Mouse (Mus musculus) stomach, embryonic 14.5 days (tissue): ENCODE results near the gene Ntpcr. TPM values are rescaled to one million over a fixed set of nuclear protein-coding genes. Genes with fewer than 3 reads are reported as not detected.

Experiments used
- ATAC-seq: fragments of 200-750 bp; cut with Nextera tagmentation; 2 replicates; pipeline ENCODE4 v1.8.0; 2017; ENCODE audit warnings: low read depth, moderate TSS enrichment; ENCODE audit not compliant: insufficient number of reproducible peaks, insufficient read depth, low FRiP score
- H3K27ac ChIP-seq: fragments of 300-500 bp; sonication (generic); 2 replicates; pipeline ENCODE4 v1.5.1; 2014; ENCODE audit warnings: mild to moderate bottlenecking, low read length, moderate library complexity, mixed read lengths
- H3K27me3 ChIP-seq: fragments of 300-500 bp; sonication (generic); 2 replicates; pipeline ENCODE4 v1.6.1; 2014; ENCODE audit warnings: low read length, control low read depth, mixed read lengths; ENCODE audit not compliant: control insufficient read depth, insufficient read depth
- H3K36me3 ChIP-seq: fragments of 300-500 bp; sonication (generic); 2 replicates; pipeline ENCODE4 v1.6.1; 2014; ENCODE audit warnings: mild to moderate bottlenecking, control low read depth, low read length, moderate library complexity, mixed read lengths; ENCODE audit not compliant: control insufficient read depth, insufficient read depth
- H3K4me1 ChIP-seq: fragments of 300-500 bp; sonication (generic); 2 replicates; pipeline ENCODE4 v1.6.1; 2014; ENCODE audit warnings: low read length, control low read depth, mixed read lengths; ENCODE audit not compliant: control insufficient read depth, insufficient read depth
- H3K4me2 ChIP-seq: fragments of 300-500 bp; sonication (generic); replicated peaks from 2 replicates; pipeline ENCODE4 v1.6.1; 2014; ENCODE audit warnings: low read depth, low read length, control low read depth
- H3K4me3 ChIP-seq: fragments of 300-500 bp; sonication (generic); 2 replicates; pipeline ENCODE4 v1.5.1; 2014; ENCODE audit warnings: low read depth, low read length, control low read depth
- H3K9ac ChIP-seq: fragments of 300-500 bp; sonication (generic); replicated peaks from 2 replicates; pipeline ENCODE4 v1.6.1; 2014; ENCODE audit warnings: low read depth, mild to moderate bottlenecking, control low read depth, low read length, moderate library complexity, mixed read lengths
- H3K9me3 ChIP-seq: fragments of 300-500 bp; sonication (generic); 2 replicates; pipeline ENCODE4 v1.6.1; 2016; ENCODE audit warnings: low read depth, low read length, control low read depth; ENCODE audit not compliant: control insufficient read depth
- WGBS: fragments of 180-500 bp; shearing (Covaris S2); extraction: QIAGEN DNeasy Blood & Tissue Kit; methylation state at CpG from one replicate; pipeline ENCODE4 v1.1.7; 2014; 5-methylcytosine and 5-hydroxymethylcytosine counted together
- polyA plus RNA-seq: library from polyadenylated mRNA; unstranded; fragments of >200 nt; fragmentation: Nextera tagmentation; extraction: Ambion mirVana; gene quantifications from 2 replicates; pipeline ENCODE4 v1.2.1, GENCODE M21; 2014

Ntpcr gene
- polyA plus RNA-seq, 1 experiment from 2014 or later = 37.1 TPM

GRCm38 (mm10) chr8:125786886-125787285, 57.1 kb downstream of the Ntpcr start:
- no peak overlapping the region for H3K4me3 ChIP-seq
- no peaks in the 10 kb centered on the region for H3K9me3 ChIP-seq
- no peak overlapping the region for H3K4me2 ChIP-seq
- ATAC-seq = no peak
- H3K9ac ChIP-seq = no peak overlapping the region
- no peaks in the 10 kb centered on the region for H3K27me3 ChIP-seq
- no peaks in the 10 kb centered on the region for H3K4me1 ChIP-seq
- no peaks in the 10 kb centered on the region for H3K36me3 ChIP-seq
- no peak overlapping the region for H3K27ac ChIP-seq
- WGBS = 68% methylated on average over 7 of the region's 7 CpGs

DNA sequence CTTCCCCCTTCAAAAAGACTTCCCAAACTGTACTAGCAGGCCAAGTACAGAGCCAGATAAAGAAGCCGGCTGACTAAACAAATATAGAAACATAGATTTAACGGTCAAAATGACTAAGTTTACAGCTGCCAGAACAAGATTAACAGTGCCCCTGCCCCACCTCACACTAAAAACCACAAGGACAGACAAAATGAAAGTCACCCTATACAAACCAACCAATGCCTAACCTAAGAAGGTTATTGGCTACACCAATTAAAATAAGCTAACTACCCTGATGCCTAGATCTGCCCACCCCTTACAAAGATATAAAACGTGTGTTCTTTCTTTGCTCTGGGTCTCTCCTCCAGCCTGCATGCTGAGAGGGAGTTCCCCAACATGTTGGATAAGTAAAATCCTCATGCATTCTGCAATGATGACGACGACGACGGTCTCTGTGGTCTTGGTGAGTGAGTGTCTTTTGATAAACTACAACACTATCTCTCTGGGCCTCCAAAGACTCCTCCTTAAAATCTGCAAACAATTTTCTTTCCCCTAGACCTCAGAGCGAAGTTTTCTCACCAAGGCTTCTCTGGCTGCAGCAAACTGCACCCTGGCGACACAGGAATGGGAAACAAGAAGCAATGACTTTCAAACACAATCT, 63.2 kb downstream of the Ntpcr start:
- Histone ChIP-seq H3K4me2 (no peak overlapping the region), H3K4me1 (peaks cover 7% of the 10 kb centered on the region; the same call in 1 of the 2 replicates), H3K9me3 (no peaks in the 10 kb centered on the region), H3K36me3 (no peaks in the 10 kb centered on the region), H3K27ac (no peak overlapping the region), H3K9ac (no peak overlapping the region), H3K27me3 (no peaks in the 10 kb centered on the region), H3K4me3 (no peak overlapping the region)
- WGBS = 69% methylated on average over 9 of the region's 9 CpGs
- no peak for ATAC-seq

GRCm38 (mm10) chr8:125795341-125795740, 65.6 kb downstream of the Ntpcr start:
- Histone ChIP-seq H3K4me2 (no peak overlapping the region), H3K27ac (no peak overlapping the region), H3K9me3 (no peaks in the 10 kb centered on the region), H3K4me1 (peaks cover 7% of the 10 kb centered on the region; the same call in 1 of the 2 replicates), H3K36me3 (no peaks in the 10 kb centered on the region), H3K4me3 (no peak overlapping the region), H3K9ac (no peak overlapping the region), H3K27me3 (no peaks in the 10 kb centered on the region)
- ATAC-seq = no peak
- WGBS = 67% methylated on average over 2 of the region's 2 CpGs

DNA sequence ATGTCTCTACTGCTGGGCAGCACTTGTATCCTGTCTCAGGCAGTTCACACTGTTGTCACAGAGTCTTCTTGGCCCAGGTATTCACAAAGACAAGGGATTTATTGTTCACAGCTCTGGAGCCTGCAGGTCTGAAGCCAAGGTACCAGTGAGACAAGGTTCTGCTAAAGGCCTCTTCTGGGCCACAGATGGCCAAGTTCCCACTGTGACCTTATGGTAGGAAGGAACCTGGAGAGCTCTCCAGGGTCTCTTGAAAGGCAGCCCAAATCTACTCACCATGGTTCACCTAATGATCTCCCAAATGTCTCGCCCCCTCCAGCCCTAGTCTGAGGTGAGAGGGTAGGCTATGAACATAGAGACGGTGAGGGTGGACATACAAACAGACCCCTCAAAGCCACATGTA, 67.2 kb downstream of the Ntpcr start:
- Histone ChIP-seq H3K4me2 (no peak overlapping the region), H3K4me3 (no peak overlapping the region)
- 94% methylated on average over 2 of the region's 2 CpGs for WGBS

More for the DNA sequence above, 67.2 kb downstream of the Ntpcr start:
- Histone ChIP-seq H3K36me3 (no peaks in the 10 kb centered on the region), H3K9ac (no peak overlapping the region), H3K4me1 (peaks cover 7% of the 10 kb centered on the region; the same call in 1 of the 2 replicates), H3K27me3 (no peaks in the 10 kb centered on the region), H3K27ac (no peak overlapping the region), H3K9me3 (no peaks in the 10 kb centered on the region)
- ATAC-seq = no peak

Other genes with a start within 250 kb of the Ntpcr start
- 6.6 and 7.0 TPM in 2 replicates for gene Sipa1l2, start 160.2 kb upstream of the Ntpcr start, polyA plus RNA-seq
- 6.4 and 7.4 TPM in 2 replicates for gene Map10, start 60.1 kb upstream of the Ntpcr start, polyA plus RNA-seq
- gene Pcnx2, start 168.4 kb downstream of the Ntpcr start, polyA plus RNA-seq = 0.29 and 0.55 TPM in 2 replicates
- gene Map3k21, start 180.5 kb downstream of the Ntpcr start, polyA plus RNA-seq = 1.0 and 1.7 TPM in 2 replicates